Mouse (Mus musculus) frontal cortex, adult 2 months (tissue): ENCODE data around the gene Tsg101. TPM values are rescaled to one million over a fixed set of nuclear protein-coding genes. Genes with fewer than 3 reads are reported as not detected.

Experiments
- DNase-seq, 2 experiments: peaks; one replicate each; pipeline ENCODE4 v3.0.0; 2022; ENCODE audit warnings: low spot score in 1 of 2; ENCODE audit errors: extremely low spot score in 1 of 2
- polyA plus RNA-seq: library from polyadenylated mRNA; depleted of rRNA; stranded (reverse); fragments of >200 nt; gene quantifications from 2 replicates; pipeline ENCODE4 v1.2.3, GENCODE M21; 2012; rRNA removed

Gene Tsg101
- polyA plus RNA-seq, 1 experiment = 77.6 TPM

- no peak for DNase-seq
These were observed 80.3 kb downstream of the Tsg101 start for GRCm38 (mm10) chr7:46839446-46839845.

Other genes with a start within 250 kb of the Tsg101 start
- 0.27 and 0.34 TPM in 2 replicates for gene Tph1, start 247.4 kb downstream of the Tsg101 start, polyA plus RNA-seq
- 8.1 and 9.1 TPM in 2 replicates for gene Saal1, start 209.3 kb downstream of the Tsg101 start, polyA plus RNA-seq
- not detected in 2 replicates for gene Saa3, start 204.3 kb downstream of the Tsg101 start, polyA plus RNA-seq
- gene Saa4, start 187.4 kb downstream of the Tsg101 start, polyA plus RNA-seq = not detected in 2 replicates
- gene Saa1, start 177.0 kb downstream of the Tsg101 start, polyA plus RNA-seq = not detected in 2 replicates
- gene Saa2, start 168.2 kb downstream of the Tsg101 start, polyA plus RNA-seq = 0.12 TPM in 1 of 2 replicates, not detected in the other
- gene Hps5, start 123.9 kb downstream of the Tsg101 start, polyA plus RNA-seq = 16.1 and 18.8 TPM in 2 replicates
- 29.5 and 32.4 TPM in 2 replicates for gene Gtf2h1, start 123.9 kb downstream of the Tsg101 start, polyA plus RNA-seq
- 323 and 354 TPM in 2 replicates for gene Ldha, start 78.5 kb downstream of the Tsg101 start, polyA plus RNA-seq
- not detected in 2 replicates for gene Ldhc, start 58.8 kb downstream of the Tsg101 start, polyA plus RNA-seq
- 6.3 and 7.7 TPM in 2 replicates for gene Uevld, start 38.6 kb upstream of the Tsg101 start, polyA plus RNA-seq
- not detected in 2 replicates for gene Gm9999, start 63.6 kb upstream of the Tsg101 start, polyA plus RNA-seq
- gene Spty2d1, start 88.4 kb upstream of the Tsg101 start, polyA plus RNA-seq = 8.9 and 9.7 TPM in 2 replicates
- gene Tmem86a, start 130.6 kb upstream of the Tsg101 start, polyA plus RNA-seq = 22.4 and 24.0 TPM in 2 replicates
- 124 and 139 TPM in 2 replicates for gene Ptpn5, start 213.7 kb upstream of the Tsg101 start, polyA plus RNA-seq